Mouse (Mus musculus): ENCODE measurements around the gene Gm20388. TPM values are rescaled to one million over a fixed set of nuclear protein-coding genes. Genes with fewer than 3 reads are reported as not detected.

Gene Gm20388
- polyA plus RNA-seq, 1 experiment from 2014 or later, result not detected

- ATAC-seq (ENCODE audit: extremely low read depth, insufficient number of reproducible peaks, low FRiP score, low TSS enrichment), result no peak
- H3K27ac ChIP-seq (replicated peaks), result no peak overlapping the region
- peaks cover 23% of the 10 kb centered on the region for H3K4me1 ChIP-seq
- H3K27me3 ChIP-seq (replicated peaks), result peaks cover 84% of the 10 kb centered on the region
- no peak overlapping the region for H3K4me3 ChIP-seq
- H3K9ac ChIP-seq, result no peak overlapping the region
- H3K9me3 ChIP-seq, result no peaks in the 10 kb centered on the region
- 61% methylated on average over 13 of the region's 13 CpGs for WGBS
- H3K36me3 ChIP-seq, result no peaks in the 10 kb centered on the region
- H3K4me2 ChIP-seq, result no peak overlapping the region
Observed at GRCm38 (mm10) chr8:120977131-120977530, 1066.5 kb downstream of the Gm20388 start.

DNA sequence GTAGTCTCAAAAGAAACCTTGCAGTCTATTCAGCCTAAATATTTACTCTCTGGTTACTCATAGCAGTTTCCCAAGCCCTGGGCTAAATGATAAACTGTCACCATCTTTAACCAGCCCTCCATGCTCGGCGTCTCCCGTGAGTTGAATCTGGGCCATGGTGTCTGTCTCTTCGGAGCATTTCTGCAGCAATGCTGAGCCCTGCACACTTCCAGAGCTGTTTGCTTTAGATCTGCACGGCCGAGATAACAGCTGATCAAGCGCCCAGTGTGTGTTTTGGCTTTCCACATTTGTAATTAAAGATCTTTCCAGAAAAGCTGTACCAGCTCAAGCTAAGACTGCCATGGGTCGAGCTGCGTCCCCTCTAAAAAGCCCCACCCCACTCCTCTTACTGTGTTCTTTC lies 1068.6 kb downstream of the Gm20388 start:
- Histone ChIP-seq H3K4me2 (no peak overlapping the region), H3K36me3 (no peaks in the 10 kb centered on the region), H3K27ac (replicated peaks) (no peak overlapping the region), H3K4me1 (peaks cover 21% of the 10 kb centered on the region; the same call in 1 of the 2 replicates), H3K9me3 (no peaks in the 10 kb centered on the region), H3K27me3 (replicated peaks) (peaks cover 71% of the 10 kb centered on the region), H3K4me3 (no peak overlapping the region), H3K9ac (no peak overlapping the region)
- no peak for ATAC-seq (ENCODE audit: extremely low read depth, insufficient number of reproducible peaks, low FRiP score, low TSS enrichment)
- 29% methylated on average over 9 of the region's 9 CpGs for WGBS

- peak overlapping the region; percentile 3 for H3K4me2 ChIP-seq
- H3K36me3 ChIP-seq, result no peaks in the 10 kb centered on the region
- no peak overlapping the region for H3K27ac ChIP-seq (replicated peaks)
- no peak overlapping the region for H3K4me3 ChIP-seq
- no peaks in the 10 kb centered on the region for H3K9me3 ChIP-seq
- no peak for ATAC-seq (ENCODE audit: extremely low read depth, insufficient number of reproducible peaks, low FRiP score, low TSS enrichment)
- H3K9ac ChIP-seq, result no peak overlapping the region
- WGBS, result 37% methylated on average over 13 of the region's 13 CpGs
- H3K27me3 ChIP-seq (replicated peaks), result peaks cover 64% of the 10 kb centered on the region
- H3K4me1 ChIP-seq, result peaks cover 36% of the 10 kb centered on the region
Observed at GRCm38 (mm10) chr8:120980948-120981347, 1070.3 kb downstream of the Gm20388 start.

GRCm38 (mm10) chr8:120984888-120985287 lies 1074.2 kb downstream of the Gm20388 start:
- Histone ChIP-seq H3K36me3 (no peaks in the 10 kb centered on the region), H3K27ac (replicated peaks) (peak overlapping the region; percentile 17; the same call in 1 of the 2 replicates), H3K4me3 (no peak overlapping the region), H3K27me3 (replicated peaks) (peaks cover 63% of the 10 kb centered on the region), H3K4me1 (peaks cover 32% of the 10 kb centered on the region), H3K4me2 (no peak overlapping the region), H3K9me3 (no peaks in the 10 kb centered on the region), H3K9ac (peak overlapping the region; percentile 5; the same call in 1 of the 2 replicates)
- WGBS, result 39% methylated on average over 8 of the region's 8 CpGs
- peak; percentile 43; the same call in 1 of the 2 replicates for ATAC-seq (ENCODE audit: extremely low read depth, insufficient number of reproducible peaks, low FRiP score, low TSS enrichment)

DNA sequence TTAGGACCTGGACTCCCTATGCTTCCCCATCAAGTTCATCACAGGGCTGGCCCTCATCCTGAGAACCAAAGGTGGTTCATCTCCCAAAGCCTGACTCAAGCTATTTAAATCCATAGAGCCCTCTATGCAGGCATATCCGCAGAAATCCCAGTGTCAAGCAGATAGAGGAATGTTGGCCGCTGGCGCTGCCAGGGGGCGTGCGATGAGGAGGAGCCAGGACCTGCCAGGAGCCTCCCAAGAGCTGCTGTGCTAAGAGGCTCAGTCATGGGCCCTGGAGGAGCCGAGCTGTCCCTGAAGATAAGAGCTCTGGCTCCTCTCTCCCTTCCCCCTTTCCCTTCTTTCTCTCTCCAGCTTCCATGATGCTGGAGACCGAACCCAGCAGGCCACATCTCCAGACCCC lies 1075.4 kb downstream of the Gm20388 start:
- peaks cover 27% of the 10 kb centered on the region for H3K4me1 ChIP-seq
- 43% methylated on average over 7 of the region's 7 CpGs for WGBS
- no peaks in the 10 kb centered on the region for H3K36me3 ChIP-seq
- ATAC-seq (ENCODE audit: extremely low read depth, insufficient number of reproducible peaks, low FRiP score, low TSS enrichment), result no peak
- no peak overlapping the region for H3K9ac ChIP-seq
- H3K27me3 ChIP-seq (replicated peaks), result peaks cover 63% of the 10 kb centered on the region
- H3K4me2 ChIP-seq, result no peak overlapping the region
- 0 out of 2 replicates have a peak overlapping the region, but pooled peaks have one; percentile 17 for H3K27ac ChIP-seq (replicated peaks)
- no peak overlapping the region for H3K4me3 ChIP-seq
- no peaks in the 10 kb centered on the region for H3K9me3 ChIP-seq

GRCm38 (mm10) chr8:120993738-120994137 lies 1083.1 kb downstream of the Gm20388 start:
- H3K27ac ChIP-seq (replicated peaks), result no peak overlapping the region
- no peaks in the 10 kb centered on the region for H3K9me3 ChIP-seq
- H3K27me3 ChIP-seq (replicated peaks), result peaks cover 100% of the 10 kb centered on the region
- WGBS, result 34% methylated on average over 16 of the region's 16 CpGs
- H3K4me1 ChIP-seq, result peaks cover 11% of the 10 kb centered on the region
- no peak overlapping the region for H3K9ac ChIP-seq
- ATAC-seq (ENCODE audit: extremely low read depth, insufficient number of reproducible peaks, low FRiP score, low TSS enrichment), result no peak
- H3K4me2 ChIP-seq, result no peak overlapping the region
- H3K36me3 ChIP-seq, result no peaks in the 10 kb centered on the region
- H3K4me3 ChIP-seq, result no peak overlapping the region

DNA sequence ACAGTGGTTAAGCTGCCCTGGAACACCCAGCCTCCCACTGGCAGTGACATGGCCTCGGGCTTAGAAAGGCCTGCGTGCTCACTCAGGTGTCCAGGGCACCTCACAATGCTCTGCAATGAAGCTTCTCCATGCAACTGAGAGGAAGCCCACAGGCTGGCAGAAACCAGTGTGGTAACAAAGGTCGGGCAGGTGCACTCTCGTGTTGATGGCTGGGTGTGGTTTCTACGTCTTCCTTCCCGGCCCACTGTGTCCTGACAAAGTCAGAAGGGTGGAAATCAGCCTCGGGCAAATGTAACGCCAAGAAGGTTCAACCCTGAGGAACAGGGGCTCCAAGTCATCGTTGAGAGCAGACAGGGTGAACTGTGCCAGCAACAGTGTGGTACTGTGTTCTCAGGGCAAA lies 1084.8 kb downstream of the Gm20388 start:
- peaks cover 11% of the 10 kb centered on the region for H3K4me1 ChIP-seq
- H3K4me3 ChIP-seq, result no peak overlapping the region
- H3K36me3 ChIP-seq, result no peaks in the 10 kb centered on the region
- no peak for ATAC-seq (ENCODE audit: extremely low read depth, insufficient number of reproducible peaks, low FRiP score, low TSS enrichment)
- H3K27ac ChIP-seq (replicated peaks), result no peak overlapping the region
- H3K4me2 ChIP-seq, result no peak overlapping the region
- no peak overlapping the region for H3K9ac ChIP-seq
- peaks cover 98% of the 10 kb centered on the region for H3K27me3 ChIP-seq (replicated peaks)
- WGBS, result 76% methylated on average over 9 of the region's 9 CpGs
- H3K9me3 ChIP-seq, result no peaks in the 10 kb centered on the region

- no peak for ATAC-seq (ENCODE audit: extremely low read depth, insufficient number of reproducible peaks, low FRiP score, low TSS enrichment)
- WGBS, result 71% methylated on average over 12 of the region's 12 CpGs
- Histone ChIP-seq H3K9ac (no peak overlapping the region), H3K27me3 (replicated peaks) (peaks cover 98% of the 10 kb centered on the region), H3K36me3 (no peaks in the 10 kb centered on the region), H3K9me3 (no peaks in the 10 kb centered on the region), H3K4me1 (peaks cover 11% of the 10 kb centered on the region), H3K4me3 (no peak overlapping the region), H3K27ac (replicated peaks) (no peak overlapping the region), H3K4me2 (no peak overlapping the region)
Observed at GRCm38 (mm10) chr8:120996905-120997581, 1086.4 kb downstream of the Gm20388 start.

DNA sequence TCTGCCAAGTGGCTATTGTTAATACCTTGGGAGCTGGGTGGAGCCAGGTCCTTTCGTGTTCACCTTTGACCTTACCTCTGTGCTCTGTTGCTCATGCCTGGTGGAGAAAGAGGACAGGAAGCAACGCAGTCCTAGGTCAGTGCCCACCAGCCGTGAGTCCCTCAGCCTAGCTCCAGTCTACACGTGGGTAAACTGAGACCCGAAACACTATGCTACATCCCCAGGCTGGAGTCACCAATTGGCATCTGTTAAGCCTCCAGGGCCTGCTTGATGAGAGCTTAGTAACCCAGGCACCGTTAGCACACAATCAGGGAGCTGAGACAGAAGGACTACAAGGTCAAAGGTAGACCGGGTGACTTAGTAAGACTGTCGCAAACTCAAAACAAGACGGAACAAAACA lies 1087.3 kb downstream of the Gm20388 start:
- H3K9me3 ChIP-seq, result no peaks in the 10 kb centered on the region
- WGBS, result 76% methylated on average over 9 of the region's 9 CpGs
- ATAC-seq (ENCODE audit: extremely low read depth, insufficient number of reproducible peaks, low FRiP score, low TSS enrichment), result no peak
- H3K36me3 ChIP-seq, result no peaks in the 10 kb centered on the region
- no peak overlapping the region for H3K4me2 ChIP-seq
- no peak overlapping the region for H3K4me3 ChIP-seq
- peaks cover 10% of the 10 kb centered on the region; the same call in 1 of the 2 replicates for H3K4me1 ChIP-seq
- H3K9ac ChIP-seq, result no peak overlapping the region
- H3K27me3 ChIP-seq (replicated peaks), result peaks cover 98% of the 10 kb centered on the region
- H3K27ac ChIP-seq (replicated peaks), result no peak overlapping the region

DNA sequence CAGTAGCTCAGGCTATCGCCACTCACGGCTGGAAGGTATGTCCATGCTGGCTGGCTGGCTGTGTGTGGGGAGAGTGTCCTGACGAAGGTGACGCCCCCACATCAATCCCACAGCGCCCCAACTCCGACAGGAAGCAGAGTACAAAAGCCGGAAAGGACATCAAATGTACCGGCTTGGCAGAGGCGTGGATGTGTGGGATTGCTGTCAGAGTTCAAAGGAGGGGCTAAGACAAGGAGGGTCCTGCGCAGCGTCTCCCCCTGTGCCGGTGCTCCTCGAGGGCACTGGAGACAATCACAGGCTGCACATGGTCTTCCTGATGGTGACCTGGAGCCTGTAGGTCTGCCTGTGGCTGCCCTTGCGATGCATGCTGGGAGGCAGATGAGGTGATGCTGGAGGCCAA lies 1088.3 kb downstream of the Gm20388 start:
- H3K4me2 ChIP-seq, result no peak overlapping the region
- peaks cover 98% of the 10 kb centered on the region for H3K27me3 ChIP-seq (replicated peaks)
- no peaks in the 10 kb centered on the region for H3K9me3 ChIP-seq
- no peak overlapping the region for H3K4me3 ChIP-seq
- peaks cover 9% of the 10 kb centered on the region; the same call in 1 of the 2 replicates for H3K4me1 ChIP-seq
- no peak overlapping the region for H3K9ac ChIP-seq
- H3K36me3 ChIP-seq, result no peaks in the 10 kb centered on the region
- no peak for ATAC-seq (ENCODE audit: extremely low read depth, insufficient number of reproducible peaks, low FRiP score, low TSS enrichment)
- no peak overlapping the region for H3K27ac ChIP-seq (replicated peaks)
- WGBS, result 37% methylated on average over 14 of the region's 14 CpGs

DNA sequence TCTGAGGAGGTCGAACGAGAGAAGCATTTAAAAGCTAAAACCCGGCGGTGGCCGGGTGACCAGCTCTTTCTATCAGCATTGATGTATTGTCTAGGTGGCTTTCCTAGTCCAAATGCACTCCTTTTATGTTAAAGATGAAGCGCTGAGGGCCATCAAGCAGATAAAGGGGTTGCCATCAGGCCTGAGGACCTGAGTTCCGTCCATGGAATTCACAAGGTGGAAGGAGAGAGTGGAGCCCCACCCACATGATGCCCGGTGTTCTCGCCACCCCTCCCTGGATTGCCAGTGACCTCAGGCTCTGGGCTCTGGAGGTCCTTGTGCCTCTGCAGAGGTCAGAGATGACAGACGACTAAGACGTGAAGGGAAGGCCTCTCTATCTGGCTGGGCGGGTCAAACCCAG lies 1091.3 kb downstream of the Gm20388 start:
- H3K9ac ChIP-seq, result no peak overlapping the region
- H3K9me3 ChIP-seq, result peaks cover 6% of the 10 kb centered on the region; the same call in 1 of the 2 replicates
- ATAC-seq (ENCODE audit: extremely low read depth, insufficient number of reproducible peaks, low FRiP score, low TSS enrichment), result no peak
- peaks cover 73% of the 10 kb centered on the region for H3K27me3 ChIP-seq (replicated peaks)
- no peaks in the 10 kb centered on the region for H3K36me3 ChIP-seq
- no peak overlapping the region for H3K4me2 ChIP-seq
- H3K4me1 ChIP-seq, result peaks cover 9% of the 10 kb centered on the region; the same call in 1 of the 2 replicates
- H3K4me3 ChIP-seq, result no peak overlapping the region
- 54% methylated on average over 12 of the region's 12 CpGs for WGBS
- H3K27ac ChIP-seq (replicated peaks), result no peak overlapping the region

Measured in heart, embryonic 13.5 days (tissue).